ENCODE assay signal across 25 mouse cellular contexts in genomic region chr8:106306076-106306475, GRCm38 (mm10). TPM values are rescaled to one million over a fixed set of nuclear protein-coding genes. Genes with fewer than 3 reads are reported as not detected.
"Had no signal": no experiment of that assay in that cellular context is flagged by ENCODE, and none has a peak within 500 bp of the region (broad histone marks: within the 10 kb centered on the region; RNA-seq: fewer than 3 reads in every experiment).

No protein-coding gene starts in this region.

- H3K27me3 ChIP-seq: heart, embryonic 13.5 days; heart, embryonic 15.5 days; hindbrain, embryonic 12.5 days; limb, embryonic 12.5 days; liver, embryonic 13.5 days had no signal

- H3K4me2 ChIP-seq: heart, embryonic 11.5 days; heart, embryonic 13.5 days; heart, embryonic 15.5 days; hindbrain, embryonic 12.5 days; hindbrain, embryonic 14.5 days; limb, embryonic 12.5 days; liver, embryonic 13.5 days had no signal

- H3K36me3 ChIP-seq: heart, embryonic 13.5 days; heart, embryonic 15.5 days; hindbrain, embryonic 10.5 days; hindbrain, embryonic 12.5 days; limb, embryonic 10.5 days; limb, embryonic 12.5 days; liver, embryonic 13.5 days had no signal

- ATAC-seq: forebrain, embryonic 16.5 days; inflammation-experienced regulatory T-cells, adult 6 months; intestine, embryonic 16.5 days had no signal

- H3K4me3 ChIP-seq: gastrocnemius, adult 2 months; heart, adult 2 months; heart, embryonic 13.5 days; heart, embryonic 15.5 days; hindbrain, embryonic 10.5 days; hindbrain, embryonic 12.5 days; limb, embryonic 10.5 days; limb, embryonic 12.5 days; liver, embryonic 13.5 days had no signal

- H3K4me1 ChIP-seq: limb, embryonic 10.5 days had no signal

- H3K27ac ChIP-seq: gastrocnemius, adult 2 months; heart, adult 2 months; heart, embryonic 13.5 days; heart, embryonic 15.5 days; hindbrain, embryonic 10.5 days; hindbrain, embryonic 12.5 days; hindbrain, embryonic 14.5 days; limb, embryonic 10.5 days; limb, embryonic 12.5 days; liver, embryonic 13.5 days had no signal

- H3K9me3 ChIP-seq: heart, embryonic 13.5 days; heart, embryonic 15.5 days; hindbrain, embryonic 10.5 days; hindbrain, embryonic 12.5 days; limb, embryonic 10.5 days; limb, embryonic 12.5 days; liver, embryonic 13.5 days had no signal

- DNase-seq: gastrocnemius, adult 2 months; gastrocnemius, postnatal 14 days; heart, adult 2 months; heart, postnatal 14 days; heart, postnatal 4 days; kidney, adult 18-20 months; kidney, adult 8-10 months; kidney, postnatal 10 days; kidney, postnatal 25 days; layer of hippocampus, adult 9-11 months; layer of hippocampus, postnatal 36 days; liver; liver, embryonic 13.5 days had no signal

- H3K9ac ChIP-seq: heart, embryonic 13.5 days; heart, embryonic 15.5 days; hindbrain, embryonic 12.5 days; hindbrain, embryonic 14.5 days; limb, embryonic 12.5 days; liver, embryonic 13.5 days had no signal

RNA-seq across cellular contexts. Expression of gene Smpd3, which starts 31.7 kb away (rescaled TPM):
- total RNA-seq: granulocyte monocyte progenitor cell, adult 5-6 weeks had no signal
- polyA plus RNA-seq: inflammation-experienced regulatory T-cells, adult 6 months had no signal
